Mouse (Mus musculus) embryo, embryonic 11.5 days (tissue): ENCODE data around the gene Cox20.
"Not testable (repeated sequence)": the region's sequence is repeated elsewhere in the genome, so short reads cannot be mapped to it uniquely, and the experiment has no call there.

ENCODE experiments used
- DNase-seq: peaks from one replicate; pipeline ENCODE4 v3.0.0-alpha.2; 2012; ENCODE audit warnings: low read depth, low spot score

The Cox20 gene

DNA sequence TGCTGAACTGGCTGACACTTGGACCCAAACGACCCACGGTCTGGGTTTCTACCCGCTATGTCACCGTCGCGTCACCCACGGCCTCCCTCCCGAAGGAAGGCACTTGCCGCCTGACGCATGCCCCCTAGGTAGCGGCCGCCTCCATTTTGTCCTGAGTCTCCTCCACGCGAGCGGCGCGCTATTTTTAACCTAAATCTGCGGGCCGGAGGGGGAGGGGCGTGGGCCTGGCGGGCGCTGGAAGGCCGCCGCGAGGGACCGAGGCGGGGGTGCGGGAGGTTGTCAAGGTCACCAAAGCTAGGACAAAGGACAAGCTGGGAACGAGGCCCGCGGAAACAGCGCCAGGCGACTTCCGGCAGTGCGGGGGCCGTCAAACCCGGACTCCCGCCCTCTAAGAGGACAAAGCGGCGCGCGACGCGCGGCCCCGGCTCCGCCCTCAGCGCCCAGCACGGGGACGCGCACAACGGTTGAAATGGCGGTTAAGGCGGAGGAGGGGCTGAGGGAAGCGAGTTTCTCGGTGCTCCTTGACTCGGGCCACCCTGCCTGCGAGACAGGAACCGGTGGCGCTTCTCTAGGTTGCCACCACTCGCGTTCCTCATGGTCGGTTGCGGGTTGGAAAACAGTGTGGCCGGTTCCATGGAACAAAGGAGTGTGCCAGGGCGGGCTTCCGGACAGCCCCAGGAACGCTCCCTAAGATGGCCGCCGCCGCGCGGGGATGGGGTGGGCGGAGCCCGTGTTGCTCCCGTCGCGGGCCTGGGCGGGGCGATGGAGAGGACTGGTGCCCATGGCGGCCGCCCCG is at the start of gene Cox20:
Cox20 (plus strand) TSS at position 742 of the 796 bp plus-strand sequence.
- DNase-seq, result peak; percentile 95

- no peak for DNase-seq
Measured at GRCm38 (mm10) chr1:178270635-178271034, 48.3 kb upstream of the Cox20 start.

DNA sequence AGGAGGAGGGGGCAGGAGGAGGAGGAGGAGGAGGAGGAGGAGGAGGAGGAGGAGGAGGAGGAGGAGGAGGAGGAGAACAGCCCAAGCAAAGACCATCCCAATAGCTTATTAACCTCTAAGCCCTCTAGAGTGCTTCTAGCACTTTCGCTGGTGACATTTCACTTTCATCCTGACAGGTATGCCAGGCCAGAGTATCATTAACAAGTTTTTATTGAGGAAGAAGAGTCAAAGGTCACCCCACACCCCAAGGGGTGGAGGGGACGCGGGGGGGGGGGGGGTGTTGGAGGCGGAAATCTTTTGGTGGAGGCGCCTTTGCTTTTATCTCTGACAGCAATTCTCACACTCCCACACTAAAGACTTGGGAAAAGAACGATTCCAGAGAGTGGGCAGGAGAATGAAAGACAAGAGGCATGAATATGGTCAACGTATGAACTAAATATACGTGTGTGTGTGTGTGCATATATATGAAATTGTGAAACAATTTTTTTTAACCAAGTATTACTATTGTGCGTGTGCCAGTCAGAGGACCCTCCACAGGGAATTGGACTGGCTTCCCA is 43.7 kb upstream of the Cox20 start:
- DNase-seq, result no peak

DNA sequence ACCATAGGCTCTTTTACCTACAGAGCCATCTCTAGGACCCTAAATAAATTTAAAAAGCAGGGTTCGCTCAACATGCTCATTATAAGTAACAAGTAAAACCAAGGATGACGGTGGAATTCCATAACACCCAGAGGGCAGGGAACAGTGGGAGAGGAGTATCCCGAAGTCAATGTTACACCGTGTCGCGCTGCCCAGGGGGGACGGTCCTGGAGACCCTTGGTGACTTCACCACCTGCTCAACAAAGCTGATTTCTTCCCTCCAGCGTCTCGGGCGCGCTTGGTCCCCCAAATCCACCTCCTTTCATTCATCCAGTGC is 43.2 kb upstream of the Cox20 start:
- no peak for DNase-seq

DNA sequence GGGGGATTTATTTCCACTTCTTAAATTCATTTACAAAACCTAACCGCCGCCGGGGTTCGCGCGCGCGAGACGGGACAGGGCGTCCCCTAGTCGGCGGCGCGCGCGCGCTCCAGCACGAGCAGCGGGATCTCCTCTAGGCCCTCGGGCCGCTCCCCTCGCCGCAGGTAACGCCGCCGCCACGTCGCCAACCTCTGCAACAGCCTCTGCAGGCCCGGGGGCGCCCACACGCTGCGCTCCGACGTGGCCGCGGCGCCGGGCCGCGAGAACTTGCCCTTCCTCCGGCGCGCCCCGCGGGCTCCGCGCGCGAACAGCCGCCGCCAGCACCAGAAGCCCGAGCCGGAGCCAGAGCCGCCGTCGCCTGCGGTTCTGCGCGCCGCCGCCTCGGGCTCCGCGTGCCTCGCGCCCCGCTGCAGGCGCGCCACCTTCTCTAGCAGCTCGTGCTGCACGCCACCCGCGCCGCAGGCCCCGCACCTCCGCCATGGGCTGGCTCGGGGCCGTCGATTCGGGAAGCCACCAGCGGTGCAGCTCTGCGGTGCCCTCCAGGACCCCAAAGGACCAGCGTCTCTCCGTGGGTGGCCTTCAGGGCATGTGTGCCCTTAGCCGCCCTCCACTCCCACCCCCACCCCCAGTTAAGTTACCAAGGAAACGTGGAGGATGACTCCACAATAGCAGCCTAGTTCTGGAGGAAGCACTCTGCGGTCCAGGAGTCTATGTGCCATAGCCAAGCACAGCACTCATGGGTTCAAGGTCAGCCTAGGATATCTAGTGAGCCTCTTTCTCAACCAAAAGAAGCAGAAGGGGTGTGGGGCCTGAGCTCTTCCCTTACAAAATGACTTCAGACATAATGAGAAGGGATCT is 42.6 kb upstream of the Cox20 start:
- peak; percentile 49 for DNase-seq

DNA sequence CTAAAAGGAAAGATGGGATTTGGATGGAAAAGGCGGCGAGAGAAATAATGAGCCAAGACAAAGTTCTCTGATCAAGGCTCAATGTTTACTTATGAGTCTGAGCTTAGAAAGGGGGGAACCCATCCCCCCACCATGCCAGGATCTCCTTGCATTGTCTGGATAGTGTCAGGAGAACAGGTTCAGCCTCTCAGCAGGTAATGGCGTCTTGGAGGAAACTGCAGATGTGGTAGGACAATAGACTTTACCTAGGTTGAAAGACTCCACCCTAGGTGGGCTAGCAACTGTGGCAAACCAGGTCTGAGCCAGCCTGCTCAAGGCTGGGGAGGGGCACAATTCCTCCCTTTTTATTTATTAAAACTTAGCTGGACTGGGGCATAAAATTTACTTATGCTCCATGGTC is 35.6 kb upstream of the Cox20 start:
- DNase-seq, result not testable (repeated sequence)

- no peak for DNase-seq
Measured at GRCm38 (mm10) chr1:178283946-178284720, 34.8 kb upstream of the Cox20 start.

DNA sequence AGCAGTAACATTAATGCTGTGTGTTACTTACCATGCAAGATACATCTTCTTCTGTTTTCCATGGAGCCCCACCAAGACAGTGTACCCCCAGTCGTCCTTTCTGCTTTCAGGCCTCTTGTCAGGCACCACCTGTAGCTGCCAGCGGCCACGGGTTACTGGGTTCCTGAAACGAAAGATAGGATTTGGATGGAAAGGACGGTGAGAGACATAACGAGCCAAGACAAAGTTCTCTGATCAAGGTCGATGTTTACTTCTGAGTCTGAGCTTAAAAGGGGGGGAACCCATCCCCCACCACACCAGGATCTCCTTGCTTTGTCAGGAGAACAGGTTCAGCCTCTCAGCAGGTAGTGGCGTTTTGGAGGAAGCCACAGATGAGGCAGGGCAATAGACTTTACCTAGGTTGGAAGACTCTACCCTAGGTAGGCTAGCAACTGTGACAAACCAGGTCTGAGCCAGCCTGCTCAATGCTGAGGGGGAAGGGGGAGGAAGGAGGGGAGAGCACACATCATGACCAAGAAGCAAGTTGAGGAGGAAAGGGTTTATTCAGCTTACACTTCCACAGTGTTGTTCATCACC is 31.2 kb upstream of the Cox20 start:
- DNase-seq, result no peak

DNA sequence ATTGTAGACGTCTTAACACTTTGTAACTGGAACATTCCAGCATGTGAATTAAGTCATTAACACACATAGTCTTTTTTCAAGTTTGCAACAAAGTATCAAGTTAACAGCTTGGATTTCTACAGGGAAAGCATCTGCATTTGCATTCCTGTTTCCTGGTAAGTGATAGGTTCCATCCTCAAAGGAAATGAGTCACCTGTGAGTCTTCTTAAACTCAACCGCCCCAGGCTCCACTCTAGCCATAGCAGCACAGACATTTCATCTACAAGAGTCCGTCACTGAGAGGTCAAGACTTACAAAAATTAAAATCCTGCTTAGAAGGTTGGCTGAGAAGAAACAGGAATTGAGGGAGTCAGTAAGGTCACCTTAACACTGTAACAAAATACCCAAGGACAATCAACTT is 27.2 kb upstream of the Cox20 start:
- DNase-seq, result no peak

DNA sequence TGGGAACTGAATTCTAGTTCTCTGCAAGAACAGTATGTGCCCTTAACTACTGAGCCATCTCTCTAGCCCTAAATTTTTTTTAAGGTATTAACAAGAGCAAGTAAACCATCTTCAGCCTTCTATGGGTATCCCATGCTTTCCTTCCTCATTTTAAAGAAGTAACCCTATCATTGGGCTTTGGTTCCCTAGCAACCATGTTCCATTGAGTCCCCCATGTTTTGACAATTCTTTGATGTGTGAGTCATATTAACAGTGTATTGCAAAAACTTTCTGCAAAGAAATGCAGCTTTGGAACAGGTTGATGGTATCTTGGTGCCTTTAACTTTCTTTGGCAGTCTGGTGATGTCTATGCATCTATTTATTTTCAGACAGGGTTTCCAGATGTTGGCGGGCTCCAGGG is 24.9 kb upstream of the Cox20 start:
- DNase-seq, result no peak

- DNase-seq, result not testable (repeated sequence)
Measured at GRCm38 (mm10) chr1:178301261-178301660, 17.7 kb upstream of the Cox20 start.

GRCm38 (mm10) chr1:178303425-178303824 is 15.5 kb upstream of the Cox20 start:
- no peak for DNase-seq

- DNase-seq, result no peak
Measured at GRCm38 (mm10) chr1:178309487-178309886, 9.4 kb upstream of the Cox20 start.

GRCm38 (mm10) chr1:178310128-178310527 is 8.8 kb upstream of the Cox20 start:
- no peak for DNase-seq

GRCm38 (mm10) chr1:178313039-178313597 is 5.8 kb upstream of the Cox20 start:
- DNase-seq, result no peak

- no peak for DNase-seq
Measured at GRCm38 (mm10) chr1:178314236-178314635, 4.7 kb upstream of the Cox20 start.

DNA sequence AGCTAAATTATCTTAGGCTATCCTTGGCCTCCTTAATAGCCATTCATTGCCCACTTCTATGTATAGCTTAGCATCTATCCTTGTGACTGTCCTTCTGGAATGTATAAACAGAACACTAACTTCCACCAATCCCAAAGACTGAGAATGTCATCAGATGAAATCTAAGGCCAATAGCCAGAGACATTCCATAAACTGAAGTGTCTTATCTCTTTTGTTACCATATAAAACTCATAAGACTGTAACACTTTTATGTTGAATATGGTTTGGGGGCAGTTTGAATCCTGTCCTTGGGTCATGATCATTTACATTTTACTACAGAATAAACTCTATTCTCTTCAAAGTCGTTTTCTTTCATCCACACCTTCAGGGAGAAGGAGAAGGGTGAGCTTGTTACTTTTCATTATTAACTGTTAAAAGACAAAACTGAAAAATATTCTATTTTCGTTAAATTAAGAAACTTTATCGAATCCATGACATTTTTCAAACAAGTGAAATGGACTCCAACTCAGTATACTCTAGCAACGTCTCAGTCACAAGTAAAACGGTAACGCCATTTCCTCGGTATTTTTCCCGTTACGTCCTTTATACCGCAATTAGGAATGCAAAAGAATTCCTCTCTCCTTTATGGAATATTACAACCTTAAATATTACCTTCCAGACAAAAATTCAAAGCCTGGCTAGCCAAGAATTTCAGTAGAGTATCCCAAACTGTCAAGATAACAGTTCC is 1.5 kb upstream of the Cox20 start:
- DNase-seq, result no peak

DNA sequence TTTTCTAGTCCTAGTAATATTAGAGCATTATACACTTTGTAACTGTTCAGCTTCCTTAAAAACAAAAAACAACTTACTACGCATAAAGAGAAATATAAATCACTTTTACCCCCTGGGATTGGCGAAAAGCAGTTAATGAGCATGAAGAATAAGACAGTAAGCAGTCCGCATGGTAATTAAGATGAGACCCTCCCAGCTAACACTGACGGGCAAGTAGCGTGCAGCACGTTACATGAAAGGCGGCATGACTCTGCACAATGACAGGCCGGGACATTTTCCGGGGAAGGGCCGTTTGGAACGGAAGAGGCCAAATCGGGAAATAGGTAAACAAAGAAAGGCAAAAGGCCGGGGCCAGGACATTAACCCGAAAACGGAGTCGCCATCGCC is 935 bp upstream of the Cox20 start:
- peak; percentile 81 for DNase-seq

- no peak for DNase-seq
Measured at GRCm38 (mm10) chr1:178319295-178320037, 536 bp downstream of the Cox20 start.
